Comparison of ENCODE assay signal across 13 mouse cellular contexts in genomic region chr10:22718475-22718874, GRCm38 (mm10). TPM values are rescaled to one million over a fixed set of nuclear protein-coding genes. Genes with fewer than 3 reads are reported as not detected.
DNase-seq lines count a peak whose midpoint lies in the region; ATAC-seq and TF ChIP-seq lines count a peak whose summit lies in the region.
"Had no signal": no experiment of that assay in that cellular context is flagged by ENCODE, and none has a peak within 500 bp of the region (broad histone marks: within the 10 kb centered on the region; RNA-seq: fewer than 3 reads in every experiment).

No protein-coding gene starts in this region.

- 48% methylated on average over 4 of the region's 4 CpGs for WGBS in limb, embryonic 13.5 days
- WGBS in limb, embryonic 10.5 days: 63% methylated on average over 4 of the region's 4 CpGs
- WGBS in forebrain, embryonic 13.5 days: 55% methylated on average over 4 of the region's 4 CpGs

- no peak for DNase-seq in frontal cortex, postnatal 25 days (ENCODE audit: low spot score in 2 of 2)
- no peak for DNase-seq in limb, embryonic 10.5 days (ENCODE audit: low spot score)
- peak; percentile 60 for DNase-seq in cerebellum, adult 8-10 months
- no peak for DNase-seq in layer of hippocampus, postnatal 10 days (ENCODE audit: low spot score in 2 of 2)
- DNase-seq: adrenal gland, postnatal 14 days; kidney, postnatal 36 days; lung, postnatal 36 days had no signal

- H3K27me3 ChIP-seq in limb, embryonic 13.5 days: no peaks in the 10 kb centered on the region
- no peaks in the 10 kb centered on the region for H3K27me3 ChIP-seq in limb, embryonic 10.5 days (ENCODE audit: low read depth, poor library complexity, severe bottlenecking)
- H3K27me3 ChIP-seq in myocyte (ENCODE audit: control insufficient read depth, insufficient read depth, insufficient read length): no peaks in the 10 kb centered on the region
- no peaks in the 10 kb centered on the region for H3K27me3 ChIP-seq in forebrain, embryonic 13.5 days
- H3K27me3 ChIP-seq: limb, embryonic 12.5 days had no signal

- peak; percentile 37 for TF ChIP-seq POLR2A in myocyte (IDR thresholded peaks at IDR 0.05; ENCODE audit: insufficient read length, low read depth)

- H3K4me1 ChIP-seq in limb, embryonic 13.5 days: no peaks in the 10 kb centered on the region; the same call in 1 of the 2 replicates
- H3K4me1 ChIP-seq in limb, embryonic 10.5 days: no peaks in the 10 kb centered on the region
- H3K4me1 ChIP-seq in forebrain, embryonic 13.5 days: 0 out of 2 replicates have a peak, but pooled peaks cover 5% of the 10 kb centered on the region

- ATAC-seq in frontal cortex, adult (ENCODE audit: low TSS enrichment): peak; percentile 31; the same call in 1 of the 2 replicates
- peak; percentile 44; the same call in 1 of the 2 replicates for ATAC-seq in limb, embryonic 13.5 days (ENCODE audit: low FRiP score, low read depth)
- ATAC-seq in forebrain, embryonic 13.5 days: no peak

- H3K36me3 ChIP-seq in limb, embryonic 13.5 days: no peaks in the 10 kb centered on the region
- no peaks in the 10 kb centered on the region for H3K36me3 ChIP-seq in limb, embryonic 10.5 days
- no peaks in the 10 kb centered on the region for H3K36me3 ChIP-seq in myocyte (ENCODE audit: control insufficient read depth, insufficient read depth)
- no peaks in the 10 kb centered on the region for H3K36me3 ChIP-seq in forebrain, embryonic 13.5 days (ENCODE audit: poor library complexity, severe bottlenecking)
- H3K36me3 ChIP-seq: limb, embryonic 12.5 days had no signal

- H3K9me3 ChIP-seq in limb, embryonic 13.5 days: no peaks in the 10 kb centered on the region
- H3K9me3 ChIP-seq in limb, embryonic 10.5 days (replicated peaks): no peaks in the 10 kb centered on the region
- no peaks in the 10 kb centered on the region for H3K9me3 ChIP-seq in forebrain, embryonic 13.5 days (replicated peaks)
- H3K9me3 ChIP-seq: limb, embryonic 12.5 days had no signal

- H3K4me2 ChIP-seq in limb, embryonic 13.5 days (replicated peaks): no peak overlapping the region
- H3K4me2 ChIP-seq in myocyte (ENCODE audit: low read depth): peak overlapping the region; percentile 12
- H3K4me2 ChIP-seq in forebrain, embryonic 13.5 days: no peak overlapping the region
- H3K4me2 ChIP-seq: hindbrain, embryonic 14.5 days; limb, embryonic 12.5 days had no signal

- H3K4me3 ChIP-seq in limb, embryonic 13.5 days: no peak overlapping the region
- H3K4me3 ChIP-seq in limb, embryonic 10.5 days: no peak overlapping the region
- no peak overlapping the region for H3K4me3 ChIP-seq in myocyte
- H3K4me3 ChIP-seq in forebrain, embryonic 13.5 days: no peak overlapping the region
- H3K4me3 ChIP-seq: limb, embryonic 12.5 days had no signal

- H3K27ac ChIP-seq in limb, embryonic 13.5 days: no peak overlapping the region
- no peak overlapping the region for H3K27ac ChIP-seq in limb, embryonic 10.5 days
- H3K27ac ChIP-seq in forebrain, embryonic 13.5 days: no peak overlapping the region
- H3K27ac ChIP-seq: hindbrain, embryonic 14.5 days; limb, embryonic 12.5 days had no signal

- H3K9ac ChIP-seq in limb, embryonic 13.5 days: no peak overlapping the region
- H3K9ac ChIP-seq in forebrain, embryonic 13.5 days: no peak overlapping the region
- H3K9ac ChIP-seq: hindbrain, embryonic 14.5 days; limb, embryonic 12.5 days had no signal

- no peak overlapping the region for H3ac ChIP-seq in myocyte (ENCODE audit: control insufficient read depth, insufficient read length)

- peaks cover 98% of the 10 kb centered on the region for H3K79me2 ChIP-seq in myocyte (ENCODE audit: control insufficient read depth, insufficient read depth)

TF ChIP-seq in myocyte, 11 proteins besides CTCF, POLR2A, EP300 and RAD21:
- TF ChIP-seq MYOD1 (IDR thresholded peaks at IDR 0.05; ENCODE audit: control insufficient read depth in 1 of 3, insufficient read length in 2 of 3, low read depth in 2 of 3) (peak; percentile 46 to 80 (median 54)), CEBPB (IDR thresholded peaks at IDR 0.05; ENCODE audit: insufficient read depth, poor library complexity, severe bottlenecking) (no peak), TCF3 (IDR thresholded peaks at IDR 0.05; ENCODE audit: insufficient read length, low read depth) (no peak), REST (IDR thresholded peaks at IDR 0.05; ENCODE audit: insufficient read depth, insufficient read length) (no peak), MYOG (IDR thresholded peaks at IDR 0.05; ENCODE audit: control insufficient read depth in 1 of 3, insufficient read depth in 1 of 3, insufficient read length in 2 of 3, low read depth in 2 of 3) (peak; percentile 19 to 87 (median 56)), USF1 (IDR thresholded peaks at IDR 0.05; ENCODE audit: low read depth) (peak; percentile 39), POLR2AphosphoS2 (IDR thresholded peaks at IDR 0.05; ENCODE audit: insufficient read length, low read depth) (no peak)

RNA-seq across cellular contexts. Expression of gene Tbpl1, which starts 13.3 kb away (rescaled TPM):
- polyA plus RNA-seq in limb, embryonic 13.5 days (2015; fragmentation: Nextera tagmentation; extraction: Ambion mirVana): 63.5 and 72.1 TPM in 2 replicates
- polyA plus RNA-seq in limb, embryonic 10.5 days (2016; fragmentation: Nextera tagmentation; extraction: Ambion mirVana): 73.3 and 78.9 TPM in 2 replicates
- polyA plus RNA-seq in myocyte (2012; fragmentation: generic; extraction: Trizol): 72.5 TPM
- 115 and 130 TPM in 2 replicates for polyA plus RNA-seq in forebrain, embryonic 13.5 days (2015; fragmentation: Nextera tagmentation; extraction: Ambion mirVana)
- total RNA-seq in layer of hippocampus, postnatal 10 days (2021): 10 to 100 TPM; 58.9 to 61.9 TPM
